Mouse (Mus musculus): Measurements from ENCODE around the gene Fgfr2. TPM values are rescaled to one million over a fixed set of nuclear protein-coding genes. Genes with fewer than 3 reads are reported as not detected.
A peak's percentile ranks its signal among the peaks of the same experiment; 100 is the strongest.

Gene Fgfr2
- total and polyA plus RNA-seq, 2 experiments from 2014 or later: 17.1 to 47.6 TPM

DNA sequence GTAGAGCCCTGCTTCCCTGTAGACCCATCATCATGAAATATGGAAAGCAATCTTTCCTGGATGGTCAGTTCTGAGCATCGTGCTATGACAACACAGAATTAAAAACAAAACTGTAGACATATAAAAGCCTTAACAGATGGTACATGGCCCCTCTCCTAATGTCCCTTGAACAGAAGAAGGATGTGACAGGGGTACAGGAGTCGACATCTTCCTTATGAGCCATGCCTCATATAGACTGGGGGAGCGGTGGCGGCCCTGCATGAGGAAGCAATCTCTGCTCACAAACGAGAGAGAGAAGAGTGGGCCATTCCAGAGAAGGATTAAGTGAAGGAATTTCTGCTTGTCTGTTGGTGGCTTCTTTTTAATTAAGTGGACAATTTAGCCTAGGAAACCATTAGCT lies 864.9 kb downstream of the Fgfr2 start:
- DNase-seq (no peak), ATAC-seq (no peak)
- no peaks in the 10 kb centered on the region for H3K36me3 ChIP-seq (ENCODE audit: insufficient read depth)
- H3K4me3 ChIP-seq (ENCODE audit: low read depth, low read length): no peak overlapping the region
- H3K9me3 ChIP-seq (ENCODE audit: low read length): no peaks in the 10 kb centered on the region
- H3K4me1 ChIP-seq (ENCODE audit: insufficient read depth): no peaks in the 10 kb centered on the region; the same call in 1 of the 2 replicates
- no peak overlapping the region for H3K4me2 ChIP-seq (ENCODE audit: low read depth)
- H3K9ac ChIP-seq: no peak overlapping the region
- TF ChIP-seq CTCF (IDR thresholded peaks at IDR 0.05; ENCODE audit: low read depth): no peak
- no peaks in the 10 kb centered on the region for H3K27me3 ChIP-seq (ENCODE audit: insufficient read depth, low read length)
- 51% methylated on average over 5 of the region's 5 CpGs for WGBS
- no peak overlapping the region for H3K27ac ChIP-seq (ENCODE audit: low read depth, low read length)

DNA sequence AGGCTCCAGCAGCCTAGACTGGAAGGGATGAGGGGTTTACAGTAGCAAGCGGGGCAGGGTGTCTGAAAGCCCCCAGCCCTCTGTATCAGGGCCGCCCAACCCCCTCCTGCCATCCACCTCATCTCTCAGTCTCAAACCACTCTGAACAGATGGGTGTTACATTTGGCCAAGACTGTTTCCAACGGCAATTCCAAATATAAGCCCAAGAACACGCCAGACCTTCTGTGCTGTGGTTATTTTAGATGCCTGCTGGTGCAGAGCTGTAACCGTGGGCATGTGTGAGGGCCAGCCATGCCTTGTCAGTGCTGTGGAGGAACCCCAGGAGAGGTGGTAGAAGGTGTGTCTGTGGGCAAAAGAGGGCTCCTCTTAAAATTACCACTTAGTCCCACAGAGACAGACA lies 869.6 kb downstream of the Fgfr2 start:
- H3K4me1 ChIP-seq (ENCODE audit: insufficient read depth): no peaks in the 10 kb centered on the region; the same call in 1 of the 2 replicates
- no peaks in the 10 kb centered on the region for H3K9me3 ChIP-seq (ENCODE audit: low read length)
- WGBS: 62% methylated on average over 5 of the region's 5 CpGs
- no peak for TF ChIP-seq CTCF (IDR thresholded peaks at IDR 0.05; ENCODE audit: low read depth)
- ATAC-seq (peak; percentile 92), DNase-seq (peak; percentile 88)
- no peak overlapping the region for H3K4me3 ChIP-seq (ENCODE audit: low read depth, low read length)
- H3K9ac ChIP-seq: no peak overlapping the region
- H3K36me3 ChIP-seq (ENCODE audit: insufficient read depth): no peaks in the 10 kb centered on the region
- H3K4me2 ChIP-seq (ENCODE audit: low read depth): no peak overlapping the region
- no peaks in the 10 kb centered on the region for H3K27me3 ChIP-seq (ENCODE audit: insufficient read depth, low read length)
- H3K27ac ChIP-seq (ENCODE audit: low read depth, low read length): peak overlapping the region; percentile 75

DNA sequence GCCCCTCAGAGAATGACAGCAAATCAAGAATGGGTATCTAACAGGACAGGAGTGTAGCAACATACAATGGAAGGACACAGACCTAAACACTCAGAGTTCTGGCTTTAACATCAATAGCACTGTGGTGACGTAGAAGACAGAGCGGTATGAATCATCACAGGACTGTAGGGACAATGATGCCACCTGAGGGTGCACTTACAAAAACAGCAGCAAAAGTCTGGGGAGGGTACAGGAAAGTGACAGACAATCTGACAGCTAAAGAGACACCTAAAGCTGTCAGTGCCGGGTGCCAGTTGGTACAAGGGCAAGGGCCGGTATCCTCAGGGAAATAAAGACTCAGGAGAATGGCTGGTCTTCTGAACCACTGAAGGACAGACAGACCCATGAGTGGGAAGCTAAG lies 870.1 kb downstream of the Fgfr2 start:
- ATAC-seq: peak; percentile 12
- Histone ChIP-seq H3K27me3 (ENCODE audit: insufficient read depth, low read length) (no peaks in the 10 kb centered on the region), H3K4me1 (ENCODE audit: insufficient read depth) (peaks cover 2% of the 10 kb centered on the region; the same call in 1 of the 2 replicates)

DNA sequence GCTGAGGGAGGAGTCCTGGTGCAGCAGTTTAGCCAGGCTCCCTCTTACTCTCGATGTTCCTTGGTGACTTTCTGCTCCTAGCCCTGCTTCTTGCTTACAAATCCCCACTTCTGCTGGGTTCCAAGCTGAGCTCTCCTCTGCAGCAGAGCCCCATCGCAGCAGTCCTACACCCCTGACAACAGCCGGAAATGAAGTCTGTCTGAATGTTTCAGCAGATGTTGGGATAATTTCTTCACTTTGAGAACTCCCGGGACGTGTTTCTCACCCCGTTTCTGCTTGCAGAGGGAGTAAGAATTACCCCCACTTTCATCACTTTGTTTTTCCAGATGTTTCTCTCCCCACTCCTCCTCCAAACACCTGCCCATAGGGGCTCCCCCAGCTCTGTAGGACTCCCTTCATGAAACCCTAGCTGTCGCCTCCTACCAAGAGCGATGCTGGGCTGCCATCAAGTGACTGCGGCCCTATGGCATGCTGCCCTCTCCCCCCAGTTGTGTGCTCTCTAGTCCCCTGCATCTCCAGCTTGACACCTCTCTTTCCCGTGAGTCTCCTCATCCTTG lies 873.5 kb downstream of the Fgfr2 start:
- Histone ChIP-seq H3K27me3 (ENCODE audit: insufficient read depth, low read length) (no peaks in the 10 kb centered on the region), H3K27ac (ENCODE audit: low read depth, low read length) (no peak overlapping the region), H3K4me3 (ENCODE audit: low read depth, low read length) (no peak overlapping the region), H3K4me2 (ENCODE audit: low read depth) (no peak overlapping the region), H3K9me3 (ENCODE audit: low read length) (no peaks in the 10 kb centered on the region), H3K36me3 (ENCODE audit: insufficient read depth) (0 out of 2 replicates have a peak, but pooled peaks cover 2% of the 10 kb centered on the region), H3K9ac (no peak overlapping the region), H3K4me1 (ENCODE audit: insufficient read depth) (peaks cover 12% of the 10 kb centered on the region; the same call in 1 of the 2 replicates)
- WGBS: 76% methylated on average over 10 of the region's 10 CpGs
- no peak for DNase-seq
- no peak for ATAC-seq
- no peak for TF ChIP-seq CTCF (IDR thresholded peaks at IDR 0.05; ENCODE audit: low read depth)

More for the DNA sequence above, 870.1 kb downstream of the Fgfr2 start:
- DNase-seq: peak; percentile 42
- no peaks in the 10 kb centered on the region for H3K9me3 ChIP-seq (ENCODE audit: low read length)
- H3K36me3 ChIP-seq (ENCODE audit: insufficient read depth): no peaks in the 10 kb centered on the region
- H3K9ac ChIP-seq: no peak overlapping the region
- 48% methylated on average over 4 of the region's 4 CpGs for WGBS
- no peak overlapping the region for H3K4me2 ChIP-seq (ENCODE audit: low read depth)
- H3K27ac ChIP-seq (ENCODE audit: low read depth, low read length): peak overlapping the region; percentile 58
- no peak overlapping the region for H3K4me3 ChIP-seq (ENCODE audit: low read depth, low read length)
- no peak for TF ChIP-seq CTCF (IDR thresholded peaks at IDR 0.05; ENCODE audit: low read depth)

DNA sequence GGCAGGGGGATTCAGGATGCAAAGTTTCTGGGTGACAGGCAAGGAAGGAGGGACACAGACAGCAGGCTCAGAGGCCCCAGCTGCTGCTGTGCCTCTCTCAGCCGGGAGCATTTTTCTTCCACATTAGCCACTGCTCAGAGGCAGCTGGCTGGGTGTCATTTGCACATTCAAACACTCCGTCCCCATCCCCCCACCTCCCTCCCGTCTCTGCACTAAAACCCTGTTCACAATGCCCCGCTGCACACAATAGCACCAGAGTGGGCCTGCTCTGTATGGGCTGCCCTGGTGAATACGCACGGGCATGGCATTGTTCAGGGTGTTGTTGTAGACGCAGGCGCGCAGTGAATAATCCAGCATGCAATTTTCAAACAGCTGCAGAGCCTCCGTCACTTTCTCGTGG lies 875.6 kb downstream of the Fgfr2 start:
- ATAC-seq (peak; percentile 93), DNase-seq (peak; percentile 74)
- H3K27me3 ChIP-seq (ENCODE audit: insufficient read depth, low read length): no peaks in the 10 kb centered on the region
- TF ChIP-seq CTCF (IDR thresholded peaks at IDR 0.05; ENCODE audit: low read depth): no peak
- H3K9me3 ChIP-seq (ENCODE audit: low read length): no peaks in the 10 kb centered on the region
- 0 out of 2 replicates have a peak, but pooled peaks cover 2% of the 10 kb centered on the region for H3K36me3 ChIP-seq (ENCODE audit: insufficient read depth)
- H3K4me1 ChIP-seq (ENCODE audit: insufficient read depth): peaks cover 12% of the 10 kb centered on the region; the same call in 1 of the 2 replicates
- H3K27ac ChIP-seq (ENCODE audit: low read depth, low read length): peak overlapping the region; percentile 51
- H3K9ac ChIP-seq: no peak overlapping the region
- WGBS: 7% methylated on average over 11 of the region's 11 CpGs
- no peak overlapping the region for H3K4me3 ChIP-seq (ENCODE audit: low read depth, low read length)
- no peak overlapping the region for H3K4me2 ChIP-seq (ENCODE audit: low read depth)

DNA sequence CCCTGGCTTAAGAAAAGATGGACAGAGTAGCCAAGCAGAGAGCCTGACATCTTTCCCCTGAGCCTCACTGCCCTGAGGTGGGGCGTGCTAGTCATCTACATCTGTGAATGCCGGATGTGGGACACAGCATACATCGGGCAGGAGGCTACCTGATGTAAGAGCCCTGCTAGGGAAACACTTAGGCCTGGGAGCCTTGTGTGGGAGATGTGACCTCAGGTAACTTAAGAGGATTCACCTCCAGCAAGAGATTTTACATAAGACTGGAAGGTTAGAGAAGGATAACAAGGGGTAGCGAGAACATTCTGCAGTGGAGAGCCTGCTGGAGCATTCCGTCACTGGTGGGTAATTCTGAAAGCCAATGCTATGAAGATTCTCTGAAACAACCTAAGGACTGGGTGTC lies 876.1 kb downstream of the Fgfr2 start:
- Histone ChIP-seq H3K4me3 (ENCODE audit: low read depth, low read length) (no peak overlapping the region), H3K4me1 (ENCODE audit: insufficient read depth) (peaks cover 12% of the 10 kb centered on the region; the same call in 1 of the 2 replicates), H3K27ac (ENCODE audit: low read depth, low read length) (peak overlapping the region; percentile 51), H3K9ac (no peak overlapping the region), H3K27me3 (ENCODE audit: insufficient read depth, low read length) (no peaks in the 10 kb centered on the region), H3K4me2 (ENCODE audit: low read depth) (no peak overlapping the region), H3K9me3 (ENCODE audit: low read length) (no peaks in the 10 kb centered on the region), H3K36me3 (ENCODE audit: insufficient read depth) (0 out of 2 replicates have a peak, but pooled peaks cover 2% of the 10 kb centered on the region)
- no peak for ATAC-seq
- no peak for TF ChIP-seq CTCF (IDR thresholded peaks at IDR 0.05; ENCODE audit: low read depth)
- WGBS: 51% methylated on average over 5 of the region's 5 CpGs
- DNase-seq: no peak

DNA sequence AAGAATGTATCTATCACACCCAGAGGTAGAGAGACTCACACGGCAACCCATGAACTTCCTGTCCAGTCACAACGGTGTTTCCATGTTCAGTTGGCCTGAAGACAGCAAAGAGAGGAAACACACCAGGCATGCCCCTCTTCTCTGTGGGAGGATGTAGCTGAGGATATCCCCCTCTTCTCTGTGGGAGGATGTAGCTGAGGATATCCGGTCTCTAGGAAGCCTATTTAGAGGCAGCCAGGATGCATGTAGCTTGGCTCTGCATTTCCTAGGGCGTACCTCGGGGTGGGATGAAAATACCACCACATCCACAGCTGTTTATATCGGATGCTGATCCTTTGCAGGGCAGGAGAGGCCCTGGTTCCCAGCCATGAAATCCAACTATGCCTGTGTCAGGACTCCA lies 877.4 kb downstream of the Fgfr2 start:
- ATAC-seq: no peak
- Histone ChIP-seq H3K27me3 (ENCODE audit: insufficient read depth, low read length) (no peaks in the 10 kb centered on the region), H3K9ac (no peak overlapping the region), H3K36me3 (ENCODE audit: insufficient read depth) (0 out of 2 replicates have a peak, but pooled peaks cover 2% of the 10 kb centered on the region), H3K4me2 (ENCODE audit: low read depth) (no peak overlapping the region), H3K9me3 (ENCODE audit: low read length) (no peaks in the 10 kb centered on the region), H3K27ac (ENCODE audit: low read depth, low read length) (no peak overlapping the region), H3K4me3 (ENCODE audit: low read depth, low read length) (no peak overlapping the region), H3K4me1 (ENCODE audit: insufficient read depth) (peaks cover 12% of the 10 kb centered on the region; the same call in 1 of the 2 replicates)
- WGBS: 95% methylated on average over 6 of the region's 6 CpGs
- TF ChIP-seq CTCF (IDR thresholded peaks at IDR 0.05; ENCODE audit: low read depth): no peak
- DNase-seq: no peak

Measured in forebrain, postnatal 0 days (tissue).